Mouse (Mus musculus) E14TG2a.4 (cell line): Measurements from ENCODE around the gene Xylb.

ENCODE experiments used
- CTCF ChIP-seq: conservative IDR thresholded peaks from 2 replicates; pipeline ENCODE4 v1.5.1; 2014; ENCODE audit warnings: low read length
- NANOG ChIP-seq: IDR thresholded peaks from 2 replicates; pipeline ENCODE4 v1.6.1; 2014; ENCODE audit warnings: borderline replicate concordance, low read length, mixed read lengths
- POU5F1 ChIP-seq: IDR thresholded peaks from 2 replicates; pipeline ENCODE4 v1.6.1; 2014; ENCODE audit warnings: low read length, borderline replicate concordance

DNA sequence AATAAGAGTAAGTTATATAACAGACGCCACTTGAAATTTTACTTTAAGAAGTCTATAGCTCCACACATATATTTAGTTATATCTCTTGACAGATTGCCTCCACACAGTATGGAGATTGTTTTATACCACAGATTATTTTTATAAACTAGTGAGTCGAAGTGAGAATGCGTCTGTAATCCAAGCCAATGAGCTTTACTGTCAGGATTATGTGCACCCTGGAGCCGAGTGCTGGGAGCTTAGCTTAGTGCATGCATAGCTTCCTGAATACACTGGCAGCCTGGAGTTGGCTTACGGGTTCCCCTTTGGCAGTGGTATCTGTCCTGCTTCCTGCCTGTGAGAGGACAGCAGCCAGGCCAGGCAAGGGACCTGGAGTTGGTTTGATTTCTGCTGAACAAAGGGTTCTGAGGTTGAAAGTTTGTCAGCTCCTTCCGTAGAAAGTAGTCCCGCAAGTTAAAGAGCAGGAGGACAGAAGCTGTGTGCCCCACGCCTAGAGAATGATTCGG is 81.4 kb downstream of the Xylb start:
- TF ChIP-seq CTCF (no peak), NANOG (no peak), POU5F1 (no peak)
